Mouse (Mus musculus) spleen, adult 12 weeks (tissue): ENCODE data around the gene Celf5.

Experiments used
- DNase-seq: peaks from one replicate; pipeline ENCODE4 v3.0.0; 2022; ENCODE audit warnings: low spot score

Gene Celf5

GRCm38 (mm10) chr10:81482533-81482889 is at the start of gene Celf5:
TSS of gene Celf5 (minus strand) at chr10:81482709.
- DNase-seq = peak; percentile 57

DNA sequence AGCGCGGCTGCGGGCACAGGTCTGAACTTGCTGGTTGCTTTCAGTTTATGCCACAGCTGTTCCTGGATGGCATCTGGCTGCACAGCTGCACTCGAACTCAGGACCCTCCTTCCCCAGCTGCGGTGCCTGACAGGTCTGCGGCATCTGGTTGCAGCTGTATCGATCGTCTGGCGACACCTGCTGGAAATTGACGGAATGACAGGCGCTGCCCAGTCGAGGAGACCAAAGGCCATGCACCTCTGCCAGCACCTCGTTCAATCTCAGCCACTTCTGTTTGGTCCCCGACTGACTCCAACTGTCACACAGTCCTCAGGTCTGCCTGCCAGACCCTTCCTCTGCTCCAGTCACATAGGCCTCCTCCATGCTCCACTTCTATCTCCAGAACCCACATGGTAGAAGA is 44.3 kb upstream of the Celf5 start:
- DNase-seq = peak; percentile 76

- DNase-seq = no peak
Observed at GRCm38 (mm10) chr10:81525017-81525694, 42.6 kb upstream of the Celf5 start.

DNA sequence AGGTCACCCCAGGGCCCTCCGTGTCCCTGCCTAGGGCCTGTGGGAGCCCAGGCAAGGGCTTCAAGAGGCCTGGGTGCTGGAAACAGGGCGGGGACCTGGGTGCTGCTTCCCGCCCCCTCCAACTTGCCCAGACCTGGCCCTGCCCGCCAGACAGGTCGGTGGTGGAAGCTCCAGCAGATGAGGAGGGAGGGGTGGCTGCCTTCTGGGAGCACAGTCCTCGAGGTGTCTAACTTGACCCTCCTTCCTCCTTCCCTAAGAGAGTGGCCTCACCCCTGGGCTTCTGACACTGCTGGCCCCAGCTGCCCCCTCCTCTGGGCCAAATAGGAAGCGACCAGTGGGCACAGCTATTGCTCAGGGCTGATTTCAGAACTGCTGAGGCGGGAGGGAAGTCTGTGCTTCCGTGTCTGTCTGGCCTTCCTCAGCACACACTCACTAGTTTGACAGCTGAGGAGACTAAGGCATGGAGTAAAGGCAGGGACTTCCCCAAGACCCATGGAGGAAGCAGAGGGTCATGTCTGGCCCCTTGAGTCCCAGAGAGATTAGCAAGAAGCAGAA is 41.6 kb upstream of the Celf5 start, which contains the start of gene Gna15:
Gene Gna15, minus strand, starts transcription at position 175 of the 555 bp plus-strand sequence.
- no peak for DNase-seq

- no peak for DNase-seq
Observed at GRCm38 (mm10) chr10:81523570-81523969, 41.1 kb upstream of the Celf5 start.

DNA sequence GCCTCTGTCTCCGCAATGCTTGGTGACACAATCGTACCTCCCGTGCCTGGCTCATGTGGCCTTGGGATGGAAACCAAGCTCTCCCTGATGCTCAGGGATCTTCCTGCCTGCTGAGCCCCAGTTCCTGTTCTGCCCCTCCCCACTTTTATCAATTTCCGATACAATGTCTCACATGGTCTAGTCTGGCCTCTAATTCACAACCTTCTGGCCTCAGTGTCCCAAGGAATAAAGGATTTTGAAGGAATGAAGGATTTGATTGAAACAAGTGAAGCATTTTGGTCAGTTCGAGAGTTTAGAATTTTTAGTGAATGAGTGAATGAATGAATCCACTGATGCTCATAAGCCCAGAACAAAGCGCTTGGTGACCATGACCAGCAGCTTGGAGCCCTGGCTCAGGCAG is 40.6 kb upstream of the Celf5 start:
- no peak for DNase-seq

- DNase-seq = no peak
Observed at GRCm38 (mm10) chr10:81519978-81520365, 37.5 kb upstream of the Celf5 start.

- no peak for DNase-seq
Observed at GRCm38 (mm10) chr10:81519227-81519977, 36.9 kb upstream of the Celf5 start.

GRCm38 (mm10) chr10:81518546-81518945 is 36.0 kb upstream of the Celf5 start:
- peak; percentile 65 for DNase-seq

DNA sequence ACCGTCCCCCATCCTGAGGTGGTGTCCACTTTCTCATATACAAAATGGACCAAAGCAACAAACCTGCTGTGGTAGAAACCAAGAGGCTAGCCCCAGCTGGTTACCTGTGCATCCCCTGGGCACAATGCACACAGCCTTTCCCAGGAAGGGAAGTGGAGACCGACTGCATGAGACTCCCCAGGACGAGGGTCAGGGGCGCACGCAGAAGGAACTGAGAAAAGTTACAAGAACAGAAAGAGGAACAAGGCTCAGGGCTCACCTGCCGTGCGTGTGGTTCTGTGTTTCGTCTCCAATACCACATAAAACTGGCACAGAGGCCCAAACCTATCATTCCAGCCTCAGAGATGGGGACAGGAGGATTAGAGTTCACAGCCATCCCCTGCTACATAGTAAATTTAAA is 34.7 kb upstream of the Celf5 start:
- no peak for DNase-seq

DNA sequence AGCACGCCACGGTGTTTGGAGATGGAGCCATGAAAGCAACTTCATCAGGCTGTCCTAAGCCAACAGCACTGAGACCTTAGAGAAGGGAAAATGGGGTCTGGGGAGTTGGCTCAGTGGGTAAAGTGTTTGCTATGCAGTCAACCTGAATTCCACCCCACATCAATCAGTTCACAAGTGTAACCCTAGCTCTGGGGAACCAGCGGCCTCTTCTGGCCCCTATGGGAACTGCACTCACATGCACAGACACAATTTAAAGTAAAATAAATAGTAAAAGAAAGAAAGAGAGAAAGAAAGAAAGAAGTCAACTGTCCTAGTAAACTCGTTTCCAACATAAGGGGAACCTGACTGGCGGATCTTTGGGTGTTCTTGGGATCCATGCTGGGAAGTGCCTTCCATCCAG is 31.3 kb upstream of the Celf5 start:
- no peak for DNase-seq

DNA sequence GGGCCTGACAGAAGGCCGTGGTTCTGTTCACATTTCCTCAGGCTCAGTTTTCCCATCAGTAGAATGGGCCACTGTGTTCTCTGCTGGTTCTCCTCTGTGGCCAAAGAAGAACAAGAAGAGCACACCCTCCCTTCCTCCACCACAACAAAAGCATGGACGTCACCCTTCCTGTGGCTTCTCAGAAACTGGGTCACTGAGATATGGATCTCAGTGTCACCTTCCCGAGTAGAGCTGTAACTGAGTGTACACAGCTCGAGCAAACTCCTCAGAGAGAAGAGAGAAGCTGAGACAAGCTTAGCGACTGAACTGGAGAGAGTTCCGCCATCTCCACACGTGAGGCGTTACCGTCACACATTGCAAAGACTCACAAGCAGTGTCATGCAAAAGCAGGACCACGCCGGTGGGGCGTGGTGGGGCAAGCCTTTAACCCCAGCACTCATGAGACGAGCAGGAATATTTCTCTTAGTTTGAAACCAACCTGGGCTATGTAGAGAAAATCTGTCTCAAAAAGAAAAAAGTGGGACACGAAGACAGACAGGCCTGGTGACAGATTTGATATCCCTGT is 27.8 kb upstream of the Celf5 start:
- DNase-seq = no peak

DNA sequence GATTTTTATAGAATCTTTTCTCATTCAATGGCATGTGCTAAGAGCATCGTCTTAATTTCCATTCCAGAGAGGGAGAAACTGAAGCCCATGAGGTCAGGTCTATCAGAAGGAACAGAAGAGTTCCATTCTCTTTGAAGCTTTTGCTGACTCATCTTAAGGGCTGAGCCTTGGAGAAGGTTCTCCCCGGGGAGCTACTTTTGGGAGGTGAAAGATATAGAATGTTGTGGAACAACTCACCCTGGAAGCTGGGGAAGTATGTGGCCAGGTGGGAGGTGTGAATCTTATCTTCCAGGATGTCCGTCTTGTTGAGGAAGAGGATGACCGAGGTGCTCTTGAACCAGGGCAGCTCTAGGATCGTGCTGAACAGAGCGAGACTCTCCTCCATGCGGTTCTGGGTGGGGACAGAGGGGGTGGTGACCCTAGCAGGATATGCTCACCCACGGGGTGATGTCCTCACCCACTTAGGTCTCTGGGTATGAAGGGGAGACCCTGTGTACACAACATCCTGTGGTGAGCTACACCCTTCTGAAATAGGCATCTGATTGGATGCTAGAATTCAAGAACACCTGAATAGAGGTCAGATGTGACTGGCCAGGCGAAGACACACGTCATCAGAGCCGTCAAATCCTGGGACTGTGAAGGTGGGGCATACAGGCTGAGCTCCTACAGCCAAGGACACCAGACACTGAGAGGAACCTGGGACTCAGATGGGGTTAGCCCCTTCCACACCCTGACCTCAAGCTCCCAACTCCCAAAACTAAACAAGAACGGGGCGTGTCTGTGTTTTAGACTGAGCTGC is 25.4 kb upstream of the Celf5 start:
- DNase-seq = no peak

- DNase-seq = no peak
Observed at GRCm38 (mm10) chr10:81507095-81507494, 24.6 kb upstream of the Celf5 start.

DNA sequence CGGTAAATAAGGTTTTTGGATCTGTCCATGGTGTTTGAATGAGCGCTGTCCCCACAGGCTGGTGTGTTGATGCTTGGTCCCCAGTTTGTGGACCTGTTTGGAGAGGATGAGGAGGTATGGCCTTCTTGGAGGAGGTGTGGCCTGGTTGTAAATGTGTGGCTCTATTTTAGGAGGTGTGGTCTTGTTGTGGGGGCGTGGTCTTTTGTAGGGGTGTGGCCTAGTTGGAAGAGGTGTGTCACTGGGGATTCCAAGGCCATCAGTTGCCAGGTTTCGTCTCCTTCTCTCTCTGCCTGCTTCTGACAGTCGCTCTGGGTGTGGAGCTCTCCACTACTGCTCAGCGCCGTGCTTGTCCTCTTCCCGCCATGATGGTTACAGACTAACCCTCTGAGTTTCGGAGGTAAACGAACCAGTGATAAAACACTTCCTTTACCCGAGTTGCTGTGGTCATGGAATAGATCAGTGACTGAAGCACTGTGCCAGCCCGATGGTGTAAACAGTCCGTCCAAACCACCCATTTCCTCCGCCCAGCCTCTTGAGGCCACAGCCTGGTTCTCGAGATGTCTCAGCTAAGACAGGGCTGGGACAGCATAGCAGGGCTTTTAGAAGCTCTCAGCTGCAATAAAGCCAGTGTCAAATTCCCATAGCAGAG is 22.6 kb upstream of the Celf5 start:
- no peak for DNase-seq

DNA sequence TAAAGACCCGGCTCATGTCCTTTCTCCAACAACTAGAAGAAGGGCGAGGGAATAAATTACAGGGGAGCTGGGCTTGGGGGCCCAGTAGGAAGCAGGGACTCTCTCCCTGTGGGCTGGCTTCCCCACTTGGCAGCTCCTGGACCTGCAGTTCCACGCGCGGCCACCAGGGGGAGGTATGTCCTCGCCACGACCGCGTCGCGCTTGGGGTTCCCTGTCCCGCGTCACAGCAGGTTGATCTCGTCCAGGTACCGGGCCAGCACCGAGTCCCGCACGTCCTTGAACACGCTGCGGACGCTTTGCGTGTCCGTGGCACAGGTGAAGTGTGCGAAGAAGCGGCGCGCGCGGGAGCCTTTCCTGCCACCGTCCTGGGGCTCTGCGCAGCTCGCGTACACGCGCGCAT is 20.1 kb upstream of the Celf5 start:
- peak; percentile 80 for DNase-seq

DNA sequence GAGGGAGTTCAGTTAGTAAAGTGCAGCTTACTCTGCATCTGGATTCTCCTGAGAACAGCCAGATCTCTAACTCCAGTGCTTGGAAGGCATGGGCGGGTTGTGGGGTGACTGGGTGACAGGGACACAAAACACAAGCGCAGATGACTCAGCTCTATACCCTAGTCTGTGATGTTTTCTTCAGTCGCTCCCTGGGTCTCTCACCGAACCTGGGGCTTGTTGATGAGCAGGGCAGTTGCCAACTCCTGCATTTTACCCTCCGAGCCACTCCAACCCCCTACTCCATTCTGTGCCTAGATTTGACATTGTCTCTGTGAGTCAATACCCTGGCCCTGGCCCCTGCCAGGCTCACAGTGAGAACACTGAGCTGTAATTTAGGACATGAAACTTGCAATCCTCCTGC is 19.4 kb upstream of the Celf5 start:
- DNase-seq = no peak

DNA sequence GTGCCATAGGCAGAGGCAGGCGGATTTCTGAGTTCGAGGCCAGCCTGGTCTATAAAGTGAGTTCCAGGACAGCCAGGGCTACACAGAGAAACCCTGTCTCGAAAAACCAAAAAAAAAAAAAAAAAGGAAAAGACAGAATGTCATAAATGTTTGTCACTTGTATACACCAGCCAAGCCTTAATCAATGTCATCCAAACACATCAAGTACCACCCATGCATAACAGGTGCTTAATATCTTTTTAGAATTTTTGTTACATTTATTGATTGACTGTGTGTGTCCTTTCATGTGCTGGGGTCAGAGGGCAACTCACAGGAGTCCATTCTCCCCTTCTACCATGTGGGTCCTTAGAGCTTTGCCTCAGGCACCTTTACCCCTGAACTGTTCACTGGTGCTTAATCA is 17.5 kb upstream of the Celf5 start, which contains the start of gene S1pr4:
Gene S1pr4, minus strand, starts transcription at position 101 of the 400 bp plus-strand sequence.
- no peak for DNase-seq

DNA sequence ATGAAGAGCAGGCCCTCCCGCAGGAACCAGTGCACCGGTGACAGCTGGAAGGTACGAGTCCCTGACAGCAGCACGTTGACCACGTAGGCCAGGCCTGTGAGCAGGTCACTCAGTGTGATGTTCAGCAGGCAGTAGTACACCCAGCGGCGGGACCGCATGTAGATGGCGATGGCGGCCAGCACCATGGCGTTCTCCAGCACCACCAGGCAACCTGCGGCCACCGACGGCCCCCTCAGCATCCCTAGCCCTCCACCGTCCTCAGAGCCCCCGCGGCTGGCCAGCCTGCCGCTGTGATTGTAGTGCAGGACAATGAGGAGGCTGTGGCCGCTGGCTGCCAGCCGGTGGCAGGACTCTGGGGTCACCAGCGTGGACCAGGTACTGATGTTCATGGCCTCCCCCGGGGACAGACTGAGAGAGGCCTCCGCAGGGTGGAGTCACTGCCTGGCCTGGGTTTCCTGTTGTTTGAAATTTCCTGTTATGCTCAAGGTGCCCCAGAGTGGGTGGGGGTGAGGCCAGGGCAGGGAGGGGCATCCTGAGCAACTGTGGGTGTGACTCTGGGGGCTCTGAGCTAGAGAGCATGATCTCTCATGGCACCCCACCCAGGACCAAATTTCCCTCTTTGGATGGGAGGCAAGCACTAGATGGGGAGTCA is 16.9 kb upstream of the Celf5 start:
- no peak for DNase-seq

DNA sequence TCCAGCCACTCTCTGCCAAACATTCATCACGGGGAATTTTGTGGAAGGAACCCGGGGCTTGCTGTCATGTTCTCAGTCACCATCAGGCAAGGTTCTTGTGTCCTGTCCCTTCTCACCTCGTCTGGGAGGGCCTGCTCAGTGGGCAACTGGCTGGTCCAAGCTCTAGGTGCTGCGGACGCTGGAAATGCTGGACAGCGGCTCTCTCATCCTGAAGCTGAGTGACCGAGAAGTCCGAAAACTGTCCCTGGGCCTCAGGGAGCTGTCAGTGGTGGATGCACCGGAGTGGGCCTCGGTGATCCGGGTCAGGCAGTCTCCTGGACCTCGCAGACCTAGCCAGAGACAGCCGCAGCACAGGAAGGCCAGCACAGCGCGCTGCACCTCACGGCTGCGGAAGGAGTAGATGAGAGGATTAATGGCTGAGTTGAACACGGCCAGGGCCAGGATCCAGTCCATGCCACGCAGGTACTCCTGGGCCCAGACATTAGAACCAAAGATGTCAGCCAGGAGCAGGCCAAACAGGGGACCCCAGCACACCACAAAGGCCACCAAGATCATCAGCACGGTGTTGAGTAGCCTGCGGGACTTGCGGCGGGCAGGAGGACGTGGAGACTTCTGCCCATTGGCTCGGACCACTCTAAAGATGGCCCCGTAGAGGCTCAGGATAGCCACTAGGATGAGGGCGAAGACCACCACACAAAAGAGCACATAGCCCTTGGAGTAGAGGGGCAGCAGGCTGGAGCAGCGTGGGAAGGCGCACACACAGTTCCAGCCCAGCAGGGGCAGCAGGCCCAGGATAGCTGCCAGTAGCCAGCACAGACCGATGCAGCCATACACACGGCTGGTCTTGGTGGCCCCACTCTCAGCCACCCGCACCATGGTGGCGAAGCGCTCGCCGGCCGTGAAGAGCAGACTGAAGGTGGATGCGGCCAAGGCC is 16.1 kb upstream of the Celf5 start:
- no peak for DNase-seq
